Mouse (Mus musculus) limb, embryonic 11.5 days (tissue): Measurements from ENCODE around the gene Gpr19. TPM values are rescaled to one million over a fixed set of nuclear protein-coding genes. Genes with fewer than 3 reads are reported as not detected.

ENCODE experiments used
- ATAC-seq: fragments of 200-750 bp; cut with Nextera tagmentation; 2 replicates; pipeline ENCODE4 v1.8.0; 2017; ENCODE audit warnings: low read depth; ENCODE audit not compliant: insufficient number of reproducible peaks, low FRiP score, low TSS enrichment
- DNase-seq: peaks from one replicate; pipeline ENCODE4 v3.0.0-alpha.2; 2015; ENCODE audit warnings: low spot score
- H3K27ac ChIP-seq: fragments of 300-500 bp; sonication (generic); replicated peaks from 2 replicates; pipeline ENCODE4 v1.5.1; 2014; ENCODE audit warnings: low read depth, mild to moderate bottlenecking, low read length
- H3K27me3 ChIP-seq: fragments of 300-500 bp; sonication (generic); 2 replicates; pipeline ENCODE4 v1.6.1; 2014; ENCODE audit warnings: mild to moderate bottlenecking, low read length, mixed read lengths; ENCODE audit not compliant: control insufficient read depth, insufficient read depth
- H3K36me3 ChIP-seq: fragments of 300-500 bp; sonication (generic); 2 replicates; pipeline ENCODE4 v1.6.1; 2014; ENCODE audit warnings: mild to moderate bottlenecking, low read length, moderate library complexity, mixed read lengths; ENCODE audit not compliant: control insufficient read depth, insufficient read depth
- H3K4me1 ChIP-seq: fragments of 300-500 bp; sonication (generic); 2 replicates; pipeline ENCODE4 v1.6.1; 2014; ENCODE audit warnings: low read length, mixed read lengths; ENCODE audit not compliant: control insufficient read depth, insufficient read depth
- H3K4me2 ChIP-seq: fragments of 300-500 bp; sonication (generic); 2 replicates; pipeline ENCODE4 v1.6.1; 2014; ENCODE audit warnings: low read depth, mild to moderate bottlenecking, moderate library complexity; ENCODE audit not compliant: severe bottlenecking
- H3K4me3 ChIP-seq: fragments of 300-500 bp; sonication (generic); 2 replicates; pipeline ENCODE4 v1.5.1; 2014; ENCODE audit warnings: low read depth, low read length
- H3K9ac ChIP-seq: fragments of 300-500 bp; sonication (generic); 2 replicates; pipeline ENCODE4 v1.6.1; 2014; ENCODE audit warnings: mild to moderate bottlenecking, low read length
- H3K9me3 ChIP-seq: fragments of 300-500 bp; sonication (generic); 2 replicates; pipeline ENCODE4 v1.6.1; 2016; ENCODE audit warnings: low read length; ENCODE audit not compliant: control insufficient read depth
- WGBS: fragments of 180-500 bp; shearing (Covaris S2); extraction: QIAGEN DNeasy Blood & Tissue Kit; methylation state at CpG from one replicate; pipeline ENCODE4 v1.1.7; 2014; 5-methylcytosine and 5-hydroxymethylcytosine counted together
- polyA plus RNA-seq: library from polyadenylated mRNA; unstranded; fragments of >200 nt; fragmentation: Nextera tagmentation; extraction: Ambion mirVana; gene quantifications from 2 replicates; pipeline ENCODE4 v1.2.1, GENCODE M21; 2014

The Gpr19 gene
- polyA plus RNA-seq, 1 experiment from 2014 or later, result 8.9 TPM

GRCm38 (mm10) chr6:134903891-134904884 is 5.8 kb upstream of the Gpr19 start:
- Histone ChIP-seq H3K9me3 (no peaks in the 10 kb centered on the region), H3K4me3 (no peak overlapping the region), H3K4me1 (no peaks in the 10 kb centered on the region), H3K9ac (no peak overlapping the region), H3K4me2 (no peak overlapping the region), H3K27ac (no peak overlapping the region), H3K27me3 (no peaks in the 10 kb centered on the region), H3K36me3 (no peaks in the 10 kb centered on the region)
- DNase-seq (no peak), ATAC-seq (no peak)
- WGBS, result 90% methylated on average over 10 of the region's 10 CpGs

- ATAC-seq, result no peak
Measured at GRCm38 (mm10) chr6:134903368-134903767, 5.0 kb upstream of the Gpr19 start.

GRCm38 (mm10) chr6:134897443-134898094 is 809 bp downstream of the Gpr19 start:
- Histone ChIP-seq H3K4me3 (peak overlapping the region; percentile 42), H3K36me3 (no peaks in the 10 kb centered on the region), H3K9ac (peak overlapping the region; percentile 91), H3K4me1 (no peaks in the 10 kb centered on the region), H3K27me3 (no peaks in the 10 kb centered on the region), H3K27ac (peak overlapping the region; percentile 99), H3K4me2 (peak overlapping the region; percentile 52), H3K9me3 (no peaks in the 10 kb centered on the region)
- DNase-seq (peak; percentile 98), ATAC-seq (peak; percentile 89)
- WGBS, result under 1% methylated on average over 38 of the region's 38 CpGs

More at GRCm38 (mm10) chr6:134903368-134903767, 5.0 kb upstream of the Gpr19 start:
- Histone ChIP-seq H3K4me2 (no peak overlapping the region), H3K9me3 (no peaks in the 10 kb centered on the region), H3K4me3 (no peak overlapping the region), H3K4me1 (no peaks in the 10 kb centered on the region), H3K27ac (no peak overlapping the region), H3K36me3 (no peaks in the 10 kb centered on the region), H3K27me3 (no peaks in the 10 kb centered on the region), H3K9ac (no peak overlapping the region)
- WGBS, result 85% methylated on average over 4 of the region's 4 CpGs
- DNase-seq, result no peak

GRCm38 (mm10) chr6:134896570-134897436 is 1.6 kb downstream of the Gpr19 start:
- ATAC-seq, result no peak
- Histone ChIP-seq H3K27me3 (no peaks in the 10 kb centered on the region), H3K4me3 (peak overlapping the region; percentile 42; the same call in 1 of the 2 replicates), H3K27ac (no peak overlapping the region; the same call in 1 of the 2 replicates), H3K9me3 (no peaks in the 10 kb centered on the region), H3K9ac (peak overlapping the region; percentile 91), H3K4me1 (no peaks in the 10 kb centered on the region), H3K4me2 (peak overlapping the region; percentile 52), H3K36me3 (no peaks in the 10 kb centered on the region)
- no peak for DNase-seq
- WGBS, result 67% methylated on average over 15 of the region's 15 CpGs

GRCm38 (mm10) chr6:134890436-134890835 is 7.9 kb downstream of the Gpr19 start:
- no peaks in the 10 kb centered on the region for H3K27me3 ChIP-seq
- no peak overlapping the region for H3K4me2 ChIP-seq
- DNase-seq (no peak), ATAC-seq (no peak)
- WGBS, result 78% methylated on average over 7 of the region's 7 CpGs
- no peak overlapping the region for H3K27ac ChIP-seq
- no peaks in the 10 kb centered on the region for H3K36me3 ChIP-seq
- H3K9me3 ChIP-seq, result no peaks in the 10 kb centered on the region
- no peak overlapping the region for H3K9ac ChIP-seq
- H3K4me1 ChIP-seq, result 0 out of 2 replicates have a peak, but pooled peaks cover 3% of the 10 kb centered on the region
- H3K4me3 ChIP-seq, result no peak overlapping the region

GRCm38 (mm10) chr6:134889763-134890162 is 8.6 kb downstream of the Gpr19 start:
- ATAC-seq, result no peak
- 0 out of 2 replicates have a peak, but pooled peaks cover 3% of the 10 kb centered on the region for H3K4me1 ChIP-seq

GRCm38 (mm10) chr6:134888563-134889017 is 9.8 kb downstream of the Gpr19 start:
- Histone ChIP-seq H3K9ac (no peak overlapping the region), H3K4me2 (no peak overlapping the region)

More at GRCm38 (mm10) chr6:134889763-134890162, 8.6 kb downstream of the Gpr19 start:
- Histone ChIP-seq H3K9ac (no peak overlapping the region), H3K36me3 (no peaks in the 10 kb centered on the region), H3K4me3 (no peak overlapping the region), H3K9me3 (no peaks in the 10 kb centered on the region), H3K4me2 (no peak overlapping the region), H3K27ac (no peak overlapping the region), H3K27me3 (no peaks in the 10 kb centered on the region)
- no peak for DNase-seq
- 78% methylated on average over 1 of the region's 1 CpGs for WGBS

More at GRCm38 (mm10) chr6:134888563-134889017, 9.8 kb downstream of the Gpr19 start:
- Histone ChIP-seq H3K27ac (no peak overlapping the region), H3K4me1 (0 out of 2 replicates have a peak, but pooled peaks cover 3% of the 10 kb centered on the region), H3K9me3 (no peaks in the 10 kb centered on the region), H3K27me3 (no peaks in the 10 kb centered on the region), H3K36me3 (no peaks in the 10 kb centered on the region), H3K4me3 (no peak overlapping the region)
- WGBS, result 5% methylated on average over 4 of the region's 4 CpGs
- DNase-seq, result peak; percentile 43
- 0 out of 2 replicates have a peak, but pooled peaks have one; percentile 35 for ATAC-seq
